Mouse (Mus musculus) effector memory CD4-positive, alpha-beta T cell, adult 5 months (primary cell): ENCODE results near the gene Folr2. TPM values are rescaled to one million over a fixed set of nuclear protein-coding genes. Genes with fewer than 3 reads are reported as not detected.

Source experiments
- polyA plus RNA-seq: library from polyadenylated mRNA; unstranded; fragments of 100-300 nt; shearing (Covaris generic); gene quantifications from one replicate; pipeline ENCODE4 v1.2.1, GENCODE M21; 2017

Folr2 gene
- polyA plus RNA-seq, result not detected

DNA sequence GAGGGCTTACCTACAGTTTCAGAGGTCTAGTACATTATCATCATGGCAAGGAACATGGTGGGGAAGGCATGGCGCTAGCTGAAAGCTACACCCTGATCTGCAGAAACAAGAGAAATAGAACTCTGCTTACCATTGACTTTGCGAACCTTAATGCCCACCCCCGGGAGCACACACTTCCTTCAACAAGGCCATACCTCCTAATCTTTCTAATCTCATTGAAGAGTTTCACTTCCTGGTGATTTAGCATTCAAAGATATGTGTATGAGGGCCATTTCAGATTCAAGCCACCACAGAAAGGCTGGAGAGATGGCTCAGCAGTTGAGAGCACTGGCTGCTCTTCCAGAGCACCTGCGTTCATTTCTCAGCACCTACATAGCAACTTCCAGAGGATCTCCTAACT lies at the start of gene Folr2:
Folr2 (minus strand) TSS at position 101 of the 400 bp plus-strand sequence.

GRCm38 (mm10) chr7:101906287-101906681 lies 49.3 kb upstream of the Folr2 start, which contains the start of gene Tomt:
Gene Tomt, minus strand, starts transcription at chr7:101906359.

DNA sequence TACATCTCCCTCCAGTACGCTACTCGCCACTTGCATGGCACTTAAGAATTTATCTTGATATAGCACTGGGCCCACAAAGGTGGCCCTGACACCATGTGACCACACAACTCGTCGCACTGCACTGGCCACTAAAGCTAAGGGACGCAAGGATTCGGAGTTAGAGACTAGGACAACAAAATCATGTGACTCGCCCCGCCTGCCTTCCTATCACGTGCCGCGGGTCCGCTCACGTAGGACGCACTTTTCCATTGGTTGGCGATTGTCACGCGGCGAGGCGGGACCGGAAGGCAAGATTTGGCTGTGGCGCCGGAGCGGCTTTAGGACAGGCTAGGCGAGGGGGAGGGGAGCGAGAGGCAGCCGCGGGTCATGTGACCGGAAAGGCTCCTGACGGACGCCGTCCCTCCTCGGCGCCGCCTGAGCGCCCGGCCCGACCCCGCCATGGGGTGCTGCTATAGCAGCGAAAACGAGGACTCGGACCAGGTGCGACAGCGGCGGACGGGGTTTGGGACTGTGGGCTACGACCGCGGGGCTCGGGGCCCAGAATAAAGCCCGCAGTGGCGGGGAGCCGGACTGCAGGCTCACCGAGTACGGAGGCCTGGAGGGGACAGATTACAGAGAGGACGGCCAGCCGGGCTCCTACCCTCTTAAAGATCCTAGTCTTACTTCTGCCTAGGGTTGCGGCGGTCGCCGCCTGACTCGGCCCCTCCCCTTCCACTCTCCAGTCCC lies 48.7 kb upstream of the Folr2 start, which contains the start of gene Lamtor1:
Lamtor1 (plus strand) TSS at position 344 of the 726 bp plus-strand sequence.

GRCm38 (mm10) chr7:101870629-101871028 lies 13.6 kb upstream of the Folr2 start, which contains the start of gene Folr1:
Gene Folr1, minus strand, starts transcription at chr7:101870788.

DNA sequence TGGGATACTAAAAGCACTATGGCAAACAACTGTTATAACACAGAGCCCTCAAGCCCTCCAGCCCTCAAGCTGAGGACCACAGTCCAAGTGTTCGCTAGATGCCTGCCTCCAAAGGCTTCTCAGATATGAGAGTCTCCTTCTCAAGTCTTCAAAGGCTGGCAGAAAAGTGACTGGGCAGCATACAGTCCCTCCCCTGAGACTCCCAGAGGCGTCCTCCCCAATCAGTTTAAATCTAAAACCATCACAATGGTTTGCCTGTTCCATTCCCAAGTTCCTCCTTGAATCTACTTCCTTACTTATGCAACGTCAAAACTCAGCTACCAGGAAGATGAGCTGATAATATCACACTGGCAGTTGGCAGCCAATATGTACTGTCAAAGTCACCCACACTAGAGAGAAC lies 6.4 kb upstream of the Folr2 start, which contains the start of gene Anapc15:
Anapc15 (plus strand) TSS at position 301 of the 400 bp plus-strand sequence.

GRCm38 (mm10) chr7:101837606-101838471 lies 19.2 kb downstream of the Folr2 start, which contains the start of gene Inppl1:
Gene Inppl1, minus strand, starts transcription at chr7:101838229.

DNA sequence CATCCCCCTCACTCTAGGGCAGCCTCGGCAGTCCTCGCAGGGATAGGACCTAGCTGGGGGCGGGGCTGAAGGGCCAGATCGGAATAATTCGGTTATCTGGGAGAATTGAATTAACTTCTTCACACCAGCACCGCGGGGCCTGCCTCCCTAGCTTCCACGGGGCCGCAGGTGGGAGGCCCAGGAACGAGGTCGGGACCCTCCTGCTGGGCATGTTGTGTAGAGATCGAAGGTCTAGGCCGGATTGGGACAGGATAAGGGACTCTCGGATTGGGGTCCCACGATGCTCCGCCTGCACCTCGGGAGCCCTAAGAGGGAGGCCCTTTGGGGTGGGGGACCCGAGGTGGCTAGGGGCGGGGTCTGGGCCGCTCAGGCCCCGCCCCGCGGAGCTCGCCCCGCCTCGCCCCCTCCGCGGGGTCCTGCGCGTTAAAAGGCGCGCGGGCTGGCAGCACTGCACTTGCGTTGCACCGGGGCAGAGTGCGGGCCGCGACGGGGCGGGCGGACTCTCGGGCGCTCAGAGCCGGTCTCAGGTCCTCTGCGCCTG lies 39.1 kb downstream of the Folr2 start, which contains the start of gene Phox2a:
Phox2a (plus strand) TSS at position 453 of the 541 bp plus-strand sequence.

Other genes with a start within 250 kb of the Folr2 start
- 31.6 TPM for gene Clpb, start 193.6 kb downstream of the Folr2 start, polyA plus RNA-seq
- gene Phox2a, start 38.9 kb downstream of the Folr2 start, polyA plus RNA-seq, result not detected
- gene Inppl1, start 19.0 kb downstream of the Folr2 start, polyA plus RNA-seq, result 9.6 TPM
- 31.1 TPM for gene Anapc15, start 6.5 kb upstream of the Folr2 start, polyA plus RNA-seq
- not detected for gene Folr1, start 13.6 kb upstream of the Folr2 start, polyA plus RNA-seq
- 83.3 TPM for gene Lamtor1, start 48.7 kb upstream of the Folr2 start, polyA plus RNA-seq
- 0.57 TPM for gene Tomt, start 49.2 kb upstream of the Folr2 start, polyA plus RNA-seq
- gene Lrrc51, start 76.7 kb upstream of the Folr2 start, polyA plus RNA-seq, result 0.44 TPM
- 138 TPM for gene Numa1, start 76.9 kb upstream of the Folr2 start, polyA plus RNA-seq
- gene Il18bp, start 161.5 kb upstream of the Folr2 start, polyA plus RNA-seq, result 3.2 TPM
- gene Rnf121, start 208.3 kb upstream of the Folr2 start, polyA plus RNA-seq, result 20.0 TPM
- gene Xndc1, start 208.3 kb upstream of the Folr2 start, polyA plus RNA-seq, result 27.8 TPM
- 0.20 TPM for gene Xntrpc, start 208.5 kb upstream of the Folr2 start, polyA plus RNA-seq
- not detected for gene Trpc2, start 225.9 kb upstream of the Folr2 start, polyA plus RNA-seq
- gene Art1, start 244.5 kb upstream of the Folr2 start, polyA plus RNA-seq, result not detected